Mouse (Mus musculus): ENCODE data around the gene Tmtc2.

Gene Tmtc2

DNA sequence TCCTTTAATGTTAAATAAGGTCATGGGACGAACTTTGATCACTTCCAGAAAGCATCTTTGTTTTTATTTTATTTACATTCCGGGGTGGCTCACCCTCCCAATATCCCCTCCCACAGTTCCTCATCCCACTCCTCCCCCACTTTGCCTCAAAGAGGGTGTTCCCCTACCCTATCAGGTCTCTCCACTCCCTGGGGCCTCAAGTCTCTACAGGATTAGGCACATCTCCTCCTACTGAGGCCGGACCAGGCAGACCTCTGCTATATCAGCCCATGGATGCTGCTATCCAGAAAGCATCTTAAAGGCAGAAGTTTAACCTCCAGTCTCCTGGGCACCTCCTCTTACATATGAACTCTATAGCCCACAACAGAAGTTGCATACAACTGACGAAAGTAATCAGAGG is 157.7 kb downstream of the Tmtc2 start:
- in situ Hi-C loops (cut with MboI): no loop called here

DNA sequence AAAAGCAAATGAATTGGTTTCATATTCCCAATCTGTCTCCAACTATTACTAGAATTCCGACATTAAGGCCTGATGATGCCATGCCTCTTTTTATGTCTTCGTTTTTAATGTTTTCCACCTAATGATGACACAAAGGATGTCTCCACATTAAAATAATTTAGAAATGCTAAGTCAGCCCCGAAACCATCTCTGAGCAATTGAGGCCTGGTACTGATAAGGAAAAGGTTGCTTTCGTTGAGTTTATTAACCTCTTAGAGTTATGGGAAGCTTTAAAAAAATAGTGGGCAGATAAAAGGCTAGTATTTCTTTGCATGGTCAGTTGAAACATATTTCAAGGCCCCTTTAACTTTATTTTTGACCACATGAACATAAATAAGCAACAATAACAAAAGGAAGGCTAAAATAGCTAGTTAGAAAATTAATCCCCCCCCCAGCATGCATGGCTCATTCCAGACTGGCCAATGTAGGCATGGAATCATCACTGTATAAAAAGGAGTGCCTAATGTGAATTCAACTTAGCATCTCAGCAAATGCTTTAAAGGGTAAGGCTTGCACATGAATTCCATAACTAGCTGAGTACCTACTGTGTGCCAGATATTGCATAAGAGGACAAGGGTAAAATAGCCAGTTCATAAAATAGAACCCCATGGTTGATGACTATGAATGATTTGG is 168.3 kb downstream of the Tmtc2 start:
- in situ Hi-C loops (cut with MboI): no loop called here

DNA sequence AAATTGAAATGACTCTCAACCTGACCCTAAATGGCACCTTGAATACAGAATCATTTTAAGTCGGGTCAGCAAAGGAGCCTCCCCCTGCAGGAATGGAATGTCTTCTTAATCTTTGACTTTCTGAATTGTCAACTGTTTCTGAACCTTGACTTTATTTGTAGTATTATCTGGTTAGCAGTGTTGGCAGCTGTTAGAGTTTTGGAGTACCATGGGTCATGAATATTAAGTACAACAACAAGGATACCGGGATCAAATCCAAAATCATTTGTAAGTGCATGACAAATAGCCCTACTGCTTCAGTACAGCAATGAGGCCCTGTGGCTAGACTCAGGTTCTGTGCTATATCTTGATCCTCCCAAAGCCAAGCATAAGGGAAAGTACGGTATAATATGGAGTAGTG is 170.3 kb downstream of the Tmtc2 start:
- in situ Hi-C loops (cut with MboI): no loop called here

DNA sequence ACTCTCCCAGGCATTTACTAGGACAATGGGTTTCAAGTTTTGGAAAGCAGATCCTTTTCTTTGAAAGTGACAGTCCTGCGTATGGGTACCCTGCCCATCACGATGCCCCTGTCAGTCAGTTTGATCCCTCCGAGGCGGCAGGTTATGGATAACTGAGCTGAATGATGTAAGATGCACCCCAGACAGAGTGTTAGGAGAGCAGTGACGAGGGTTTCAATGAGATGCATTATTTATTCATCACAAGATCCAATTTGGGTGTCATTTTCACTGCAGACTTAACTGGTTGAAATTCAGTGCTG is 171.8 kb downstream of the Tmtc2 start:
- in situ Hi-C loops (cut with MboI): no loop called here

DNA sequence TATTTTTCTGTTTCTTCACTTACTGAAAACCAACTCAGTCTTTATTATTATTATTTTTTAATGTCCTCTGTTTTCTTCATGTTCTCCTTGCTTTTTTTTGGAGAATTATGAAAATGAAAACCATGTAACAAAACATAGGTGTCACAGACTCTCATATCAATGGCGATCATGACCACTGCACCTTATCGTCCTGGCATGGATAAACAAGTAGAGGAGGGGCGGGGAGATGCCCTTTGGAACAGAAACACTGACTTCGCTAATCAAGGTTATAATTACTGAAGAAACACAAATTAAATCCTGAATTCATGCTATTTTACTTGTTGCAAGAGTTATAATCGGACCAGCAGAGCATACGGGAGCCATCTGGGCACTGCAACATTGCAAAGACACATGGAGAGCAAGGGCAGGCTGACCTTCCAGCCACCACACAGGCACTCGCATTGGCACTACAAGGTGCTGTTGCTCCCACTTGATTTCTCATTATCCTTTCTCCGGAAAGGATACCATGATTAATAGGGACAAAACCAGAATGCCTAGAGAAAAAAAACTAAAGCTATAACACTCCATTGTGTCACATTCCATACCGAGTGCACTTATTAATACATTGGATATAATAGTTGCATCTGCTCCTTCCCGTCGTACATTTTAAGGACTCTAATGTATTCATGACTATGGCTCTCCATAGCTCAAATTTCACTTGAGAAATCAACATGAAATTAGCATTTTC is 172.3 kb downstream of the Tmtc2 start:
- in situ Hi-C loops (cut with MboI): no loop called here

DNA sequence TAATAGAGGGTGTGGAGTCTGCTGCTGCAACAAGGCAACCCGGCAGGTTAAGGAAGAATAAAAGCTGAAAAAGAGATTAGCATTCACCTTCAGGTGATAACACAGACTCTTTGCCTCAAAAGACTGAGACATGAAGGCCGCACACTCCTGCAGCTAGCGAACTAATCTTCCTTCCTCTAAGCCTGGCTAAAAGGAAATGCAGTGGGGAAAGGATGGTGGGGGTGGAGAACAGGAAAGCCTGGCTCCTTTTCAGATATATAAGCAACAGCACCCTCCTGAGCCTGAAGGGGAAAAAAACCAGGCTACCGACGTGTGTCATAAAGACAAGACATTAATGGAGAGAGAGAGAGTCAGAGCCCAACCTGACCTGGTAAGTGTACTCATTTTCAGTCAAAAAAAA is 174.9 kb downstream of the Tmtc2 start:
- in situ Hi-C loops (cut with MboI): no loop called here

DNA sequence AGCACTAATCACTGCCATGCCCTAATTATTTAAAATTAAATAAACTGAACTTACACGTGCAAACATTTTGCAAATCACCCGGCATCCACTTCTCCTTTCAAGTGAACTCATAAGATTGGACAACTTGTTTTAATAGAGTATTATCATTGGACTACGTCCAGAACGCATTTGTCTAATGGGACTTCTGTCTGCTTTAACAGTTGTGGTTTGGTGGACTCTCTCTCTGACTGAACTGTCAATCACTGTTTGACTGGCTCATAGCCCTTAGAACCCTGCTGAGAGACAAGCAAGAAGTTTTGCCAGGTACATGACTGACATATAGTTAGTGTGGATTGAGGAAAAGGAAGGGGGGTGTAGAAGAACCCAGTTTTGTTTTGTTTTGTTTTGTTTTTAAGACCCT is 190.2 kb downstream of the Tmtc2 start:
- in situ Hi-C loops (cut with MboI): no loop called here

DNA sequence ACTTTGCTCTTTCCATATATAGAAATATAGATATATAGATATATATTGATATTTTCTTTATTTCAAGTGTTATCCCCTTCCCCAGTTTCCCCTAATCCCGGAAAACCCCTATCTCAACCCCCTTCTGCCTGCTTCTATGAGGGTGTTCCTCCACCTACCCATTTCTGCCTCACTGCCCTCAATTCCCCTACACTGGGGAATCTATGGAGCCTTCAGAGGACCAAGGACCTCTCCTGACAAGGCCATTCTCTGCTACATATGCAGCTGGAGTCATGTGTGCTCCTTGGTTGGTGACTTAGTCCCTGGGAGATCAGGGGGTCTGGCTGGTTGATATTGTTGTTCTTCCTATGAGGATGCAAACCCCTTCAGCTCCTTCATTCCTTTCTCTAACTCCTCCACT is 192.5 kb downstream of the Tmtc2 start:
- in situ Hi-C loops (cut with MboI): no loop called here

DNA sequence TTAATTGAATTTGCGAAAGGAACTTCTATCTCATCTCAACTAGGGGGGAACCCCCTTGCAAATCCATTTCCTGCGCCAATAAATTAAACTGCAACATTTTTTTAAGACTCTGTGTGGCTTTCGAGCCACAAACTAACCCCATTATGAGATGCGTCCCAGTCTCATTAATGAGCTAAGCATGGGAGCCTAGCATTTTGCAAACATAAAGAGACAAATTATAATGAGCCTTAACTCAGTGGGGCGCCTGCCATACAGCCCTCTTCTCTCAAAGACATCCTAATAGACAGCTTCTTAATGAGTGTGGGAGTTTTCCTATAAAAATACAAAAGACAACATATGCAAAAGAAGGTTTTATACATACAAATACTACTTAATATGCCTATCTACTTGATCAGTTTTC is 193.0 kb downstream of the Tmtc2 start:
- in situ Hi-C loops (cut with MboI): no loop called here

DNA sequence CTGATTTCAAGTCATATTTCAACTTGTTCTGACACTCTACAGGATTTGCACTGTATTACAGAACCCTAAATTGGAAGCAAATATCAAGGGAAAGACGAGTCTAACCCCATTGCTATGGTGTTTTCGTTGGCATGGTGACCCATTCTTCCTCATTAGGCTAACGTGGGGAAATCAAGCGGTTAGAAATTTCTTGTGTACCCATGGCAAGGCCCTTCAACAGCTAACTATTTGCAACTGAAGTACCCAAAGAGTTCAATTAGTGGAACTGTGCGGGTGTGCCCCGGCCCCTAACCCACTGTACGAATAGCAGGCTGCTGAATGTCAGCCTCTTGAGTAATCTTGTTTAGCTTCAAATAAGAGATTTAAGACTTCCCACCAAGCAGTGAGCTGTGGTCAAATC is 193.7 kb downstream of the Tmtc2 start:
- in situ Hi-C loops (cut with MboI): no loop called here

DNA sequence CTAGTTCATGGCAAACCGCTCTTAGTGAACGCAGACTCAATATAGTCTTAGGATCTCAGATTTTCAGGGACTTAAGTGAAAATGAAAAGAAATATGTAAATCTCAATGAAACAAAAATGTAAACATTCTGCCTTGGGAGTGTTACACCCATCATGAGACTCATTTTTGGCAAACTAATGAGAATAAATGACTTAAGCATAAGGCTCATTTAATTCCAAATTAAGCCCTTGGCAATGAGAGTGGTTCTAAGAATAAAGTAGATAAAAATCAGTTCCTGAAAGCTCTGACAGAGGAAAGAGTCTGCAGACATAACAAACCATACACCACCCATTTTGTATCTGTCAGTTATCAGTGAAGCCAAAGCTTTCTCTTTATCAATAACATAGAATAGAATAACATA is 196.5 kb downstream of the Tmtc2 start:
- in situ Hi-C loops (cut with MboI): no loop called here

DNA sequence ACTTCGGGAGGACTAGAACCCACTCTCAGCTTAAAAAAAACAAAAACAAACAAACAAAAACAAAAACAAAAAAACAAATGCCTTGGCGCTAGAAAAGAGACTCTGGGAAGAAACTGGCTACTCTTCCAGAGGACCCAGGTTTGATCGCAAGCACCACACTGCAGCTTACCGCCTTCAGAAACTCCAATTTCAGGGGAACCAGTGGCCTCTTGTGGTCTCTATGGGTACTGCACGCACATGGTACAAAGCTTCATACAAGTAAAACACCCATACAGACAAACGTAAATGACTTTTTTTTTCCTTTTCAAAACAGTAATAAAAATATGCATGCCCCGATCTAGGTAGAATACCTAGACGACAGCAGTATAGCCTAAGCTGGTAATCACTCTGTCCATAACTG is 201.0 kb downstream of the Tmtc2 start:
- in situ Hi-C loops (cut with MboI): no loop called here

DNA sequence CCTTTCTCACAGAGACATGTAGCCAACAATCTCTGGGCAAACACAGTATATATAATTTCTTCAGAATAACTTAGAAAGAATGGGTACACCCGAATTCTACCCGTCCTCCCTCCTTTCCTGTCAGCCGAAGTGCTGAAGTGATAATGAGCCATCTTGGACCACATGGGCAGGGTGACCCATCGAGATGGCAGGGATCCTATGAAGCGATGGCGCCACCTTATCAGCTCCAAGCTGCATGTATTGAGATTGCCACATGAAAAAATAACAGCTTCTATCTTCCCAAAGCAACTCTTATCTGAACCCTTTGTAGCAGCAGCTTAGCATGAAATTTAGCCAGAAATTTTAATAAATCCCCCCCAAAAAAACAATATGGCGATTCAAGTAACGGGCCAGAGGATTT is 206.0 kb downstream of the Tmtc2 start:
- in situ Hi-C loops (cut with MboI): no loop called here

DNA sequence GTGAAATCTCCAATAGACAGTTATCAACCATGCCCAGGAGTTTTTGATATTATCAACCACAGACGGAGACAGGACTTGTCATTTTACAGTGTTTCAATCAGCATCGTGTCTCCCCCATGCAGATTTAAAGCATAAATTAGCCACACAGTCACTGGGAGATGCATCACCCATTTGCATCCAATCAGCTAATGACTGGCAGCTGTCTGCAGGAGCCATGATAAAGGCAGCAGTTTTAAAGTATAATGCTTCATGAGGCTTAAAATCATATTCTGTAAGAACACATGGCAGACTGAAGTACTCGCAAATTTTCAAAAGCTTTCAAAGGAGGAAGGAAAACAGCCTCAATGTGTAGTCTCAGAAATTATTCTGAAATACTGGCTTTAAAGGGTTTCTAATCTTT is 209.8 kb downstream of the Tmtc2 start:
- in situ Hi-C loops (cut with MboI): no loop called here

DNA sequence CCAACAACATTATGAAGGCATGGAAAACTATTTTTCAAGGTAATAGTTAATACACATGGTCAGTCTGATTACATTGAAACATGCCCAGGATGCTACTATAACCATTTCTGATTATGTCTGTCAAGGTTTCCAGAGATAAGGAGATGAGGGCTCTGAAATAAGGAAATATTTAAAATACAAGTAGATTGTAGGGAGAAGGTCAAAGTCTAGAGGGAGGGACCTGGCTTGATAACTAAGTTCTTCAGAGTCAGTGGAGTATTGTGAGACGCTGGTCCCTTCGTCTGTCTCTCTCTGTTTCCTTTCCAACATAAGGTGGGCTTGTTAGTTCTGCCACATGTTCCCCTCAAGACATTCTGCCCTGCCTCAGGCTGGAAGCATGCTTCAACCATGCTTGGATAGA is 223.9 kb downstream of the Tmtc2 start:
- in situ Hi-C loops (cut with MboI): no loop called here

DNA sequence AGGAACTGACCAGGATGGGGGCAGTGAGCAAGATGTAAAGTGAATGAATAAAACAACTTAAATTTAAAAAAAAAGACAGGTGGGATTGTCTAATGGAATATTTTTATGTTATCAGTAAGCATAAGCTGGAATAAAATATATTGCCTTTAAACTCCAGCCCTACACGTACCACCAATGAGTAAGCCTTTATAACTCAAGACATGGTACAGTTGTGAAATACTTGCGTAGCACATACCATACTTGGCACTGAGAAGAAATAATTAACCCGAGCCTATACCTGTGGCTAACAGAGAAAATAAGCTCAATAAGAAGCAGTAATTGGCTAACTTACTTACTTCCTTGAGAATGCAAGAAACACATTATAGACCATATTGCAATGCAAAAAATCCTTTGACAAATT is 228.3 kb downstream of the Tmtc2 start:
- in situ Hi-C loops (cut with MboI): no loop called here

DNA sequence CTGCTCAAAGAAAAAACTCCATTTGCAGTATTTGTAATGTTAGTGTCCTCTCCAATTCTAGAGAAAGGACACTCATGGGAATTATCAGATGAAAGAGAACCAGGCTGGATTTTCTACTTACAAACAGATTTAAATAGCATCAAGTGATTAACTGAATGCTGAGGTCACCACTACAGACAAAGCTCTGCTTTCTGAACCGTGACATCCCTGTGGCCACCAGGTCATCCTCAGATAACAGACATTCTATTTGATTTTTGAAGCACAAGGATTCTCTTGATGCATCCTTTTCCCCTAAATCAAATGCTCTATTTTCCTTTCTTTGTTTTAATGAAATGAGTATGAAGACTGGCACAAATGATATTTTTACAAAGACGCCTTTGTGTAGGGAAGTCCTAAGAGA is 241.4 kb downstream of the Tmtc2 start:
- in situ Hi-C loops (cut with MboI): no loop called here

DNA sequence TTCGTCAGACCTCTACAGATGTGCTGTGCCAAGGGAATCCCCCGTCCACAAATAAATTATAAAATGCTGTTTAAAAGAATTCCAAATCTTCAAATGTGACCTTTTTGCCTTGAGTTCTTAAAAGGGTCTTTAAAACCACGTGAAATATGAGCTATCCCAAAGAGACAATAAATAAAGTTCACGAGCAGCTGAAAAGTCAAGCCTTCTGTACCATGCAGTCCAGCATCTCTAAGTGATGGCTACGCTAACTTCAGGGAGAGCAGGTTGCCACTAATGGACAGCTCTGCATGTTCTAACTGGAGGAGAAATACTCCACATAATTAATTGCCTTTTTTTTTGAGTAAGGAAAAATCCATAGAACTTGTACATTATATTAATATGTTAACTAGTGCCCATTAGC is 243.9 kb downstream of the Tmtc2 start:
- in situ Hi-C loops (cut with MboI): no loop called here

DNA sequence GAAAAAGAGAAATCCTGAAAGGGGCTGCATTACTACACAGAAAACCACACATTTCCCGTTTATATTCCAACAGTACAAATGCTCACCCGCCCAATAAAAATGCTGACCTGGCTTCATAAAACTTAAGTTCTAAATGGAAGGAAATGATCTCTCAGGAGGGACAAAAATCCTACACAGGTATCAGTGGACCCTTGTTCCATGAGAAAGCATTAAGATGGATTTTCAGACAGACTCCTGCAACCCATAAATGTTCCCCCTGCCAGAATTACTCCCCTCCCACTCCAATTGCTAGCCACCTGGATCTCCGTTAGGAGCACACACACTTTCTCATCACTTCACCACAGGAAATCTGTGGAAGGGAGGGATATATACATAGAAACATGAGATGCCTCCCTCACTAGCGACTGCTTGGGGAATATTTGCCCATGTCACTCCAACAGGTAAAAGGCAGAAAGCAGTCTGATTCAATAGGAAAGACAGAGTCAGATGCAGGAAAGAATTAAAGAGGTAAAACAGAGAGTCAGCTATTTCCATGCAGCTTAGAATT is 250.5 kb downstream of the Tmtc2 start:
- in situ Hi-C loops (cut with MboI): no loop called here

DNA sequence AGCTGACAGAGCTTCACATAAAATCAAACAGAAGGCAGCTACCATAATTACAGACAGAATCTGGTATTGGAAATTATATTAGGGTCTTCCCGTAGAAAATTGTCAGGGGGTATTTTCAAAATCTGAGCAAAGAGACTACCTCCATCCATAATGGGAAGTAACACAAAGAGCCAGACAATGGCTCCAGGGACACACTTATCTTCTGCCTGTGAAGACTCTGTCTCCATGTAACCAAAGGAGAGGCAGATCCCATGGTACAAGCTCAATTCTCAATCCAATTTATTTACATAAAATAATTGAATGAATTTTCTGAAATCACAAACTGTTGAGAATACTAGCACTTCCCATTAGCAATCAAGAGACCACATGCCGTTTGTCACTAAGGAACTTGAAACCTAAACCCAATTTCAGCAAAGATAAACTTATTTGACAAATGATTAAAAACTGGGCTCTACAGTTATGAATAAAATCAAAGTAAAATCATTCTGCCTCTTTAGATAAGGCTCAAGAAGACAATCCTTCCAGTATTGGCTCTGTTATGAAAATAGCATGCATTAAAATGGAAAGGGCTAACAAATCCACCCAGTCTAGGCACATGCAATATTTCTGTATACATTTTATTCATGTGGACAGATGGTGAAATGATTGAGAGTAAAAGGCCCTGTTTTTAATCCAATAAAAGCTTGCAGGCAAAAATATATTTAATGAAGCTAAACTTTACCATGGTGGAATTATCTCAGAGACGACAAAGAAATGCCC is 254.8 kb downstream of the Tmtc2 start:
- in situ Hi-C loops (cut with MboI): no loop called here

DNA sequence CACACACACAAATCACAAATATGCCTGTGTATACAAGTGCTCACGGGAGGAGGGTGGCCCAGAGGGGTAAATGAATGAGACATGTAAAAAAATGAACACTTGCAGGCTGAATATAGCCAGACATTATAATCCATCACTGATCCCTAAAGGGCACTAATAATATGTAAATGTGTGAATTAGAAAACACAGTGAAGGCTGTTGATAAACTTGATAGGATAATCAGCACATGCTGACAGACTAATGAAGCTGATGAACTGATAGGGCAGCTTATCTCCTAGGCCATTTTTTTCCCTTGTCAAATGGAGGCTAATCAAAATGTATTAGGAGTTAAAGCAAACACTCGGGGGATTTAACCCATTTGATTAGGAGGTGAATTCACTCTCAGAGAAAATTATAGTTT is 255.4 kb downstream of the Tmtc2 start:
- in situ Hi-C loops (cut with MboI): no loop called here

DNA sequence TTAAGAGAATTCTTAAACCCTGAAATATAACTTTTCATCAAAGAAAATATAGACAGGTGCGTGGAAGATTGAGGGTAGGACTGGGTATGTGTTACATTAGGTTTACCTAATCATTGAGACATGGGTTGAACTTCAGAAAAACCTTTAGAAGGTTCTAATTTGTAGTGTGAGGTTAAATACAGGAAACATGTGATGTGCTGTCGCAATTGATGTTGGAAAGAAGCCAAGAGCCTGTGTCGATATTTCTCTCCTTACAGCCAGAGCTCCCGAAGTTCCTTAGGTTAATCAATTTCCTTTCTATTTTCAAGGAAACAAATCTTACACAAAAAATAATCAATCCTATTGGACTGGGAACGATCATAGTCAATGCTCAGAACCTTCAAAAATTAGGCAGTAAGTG is 261.3 kb downstream of the Tmtc2 start:
- in situ Hi-C loops (cut with MboI): no loop called here

DNA sequence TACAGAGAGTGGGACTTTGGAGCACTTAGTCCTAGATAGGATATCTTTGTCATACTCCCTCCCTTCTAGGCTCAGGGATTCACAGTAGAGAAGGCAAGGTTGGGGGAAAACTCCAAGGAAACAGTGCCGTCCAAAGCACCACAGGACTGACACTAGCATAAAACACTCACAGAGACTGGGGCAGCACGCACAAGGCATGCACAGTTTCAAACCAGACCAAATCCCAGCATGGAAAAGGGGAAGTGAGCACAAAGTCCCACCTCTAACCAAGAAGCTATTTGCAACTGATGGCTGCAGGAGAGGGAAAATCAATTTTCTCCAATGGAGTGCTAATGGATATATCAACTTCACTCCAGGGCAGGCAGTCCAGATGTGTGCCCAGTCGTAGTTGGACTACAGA is 276.7 kb downstream of the Tmtc2 start:
- in situ Hi-C loops (cut with MboI): no loop called here

Measured in mature B cell (primary cell).